Mouse (Mus musculus): ENCODE measurements around the gene Gpsm2. TPM values are rescaled to one million over a fixed set of nuclear protein-coding genes. Genes with fewer than 3 reads are reported as not detected.

Gene Gpsm2
- polyA plus RNA-seq, 1 experiment from 2014 or later: 18.3 TPM

DNA sequence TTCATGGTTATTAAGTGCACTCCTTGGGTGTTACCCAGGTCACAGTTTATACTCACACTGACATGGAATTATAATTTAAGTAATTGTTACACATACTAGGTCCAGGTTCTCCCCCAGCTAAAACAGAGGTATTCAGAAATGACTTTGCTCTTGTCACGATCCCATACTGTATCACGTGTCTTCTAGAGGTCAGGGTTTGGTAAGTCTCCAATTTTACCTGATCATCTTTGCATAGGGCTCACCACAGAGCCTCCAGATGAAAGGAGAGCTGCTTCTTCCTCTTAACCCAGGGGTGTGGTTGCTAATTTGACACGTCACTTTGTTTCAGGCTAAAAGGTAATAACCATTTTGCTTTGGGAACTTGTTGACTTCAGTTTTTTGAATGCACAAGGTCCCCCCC lies 77.3 kb downstream of the Gpsm2 start:
- Histone ChIP-seq H3K4me2 (ENCODE audit: low read depth, low read length) (no peak overlapping the region), H3K9ac (replicated peaks) (no peak overlapping the region), H3K4me1 (ENCODE audit: insufficient read depth) (no peaks in the 10 kb centered on the region), H3K27ac (ENCODE audit: low read depth) (no peak overlapping the region), H3K9me3 (ENCODE audit: low read length) (no peaks in the 10 kb centered on the region), H3K4me3 (ENCODE audit: low read depth, low read length) (no peak overlapping the region), H3K27me3 (ENCODE audit: insufficient read depth, low read length) (no peaks in the 10 kb centered on the region), H3K36me3 (replicated peaks; ENCODE audit: insufficient read depth, low read length) (no peaks in the 10 kb centered on the region)
- TF ChIP-seq CTCF (IDR thresholded peaks at IDR 0.05; ENCODE audit: low read depth) (no peak), EP300 (IDR thresholded peaks at IDR 0.05; ENCODE audit: low read depth) (no peak)
- DNase-seq (no peak), ATAC-seq (no peak)
- WGBS (ENCODE audit: insufficient replicate concordance): 72% methylated on average over 3 of the region's 3 CpGs

DNA sequence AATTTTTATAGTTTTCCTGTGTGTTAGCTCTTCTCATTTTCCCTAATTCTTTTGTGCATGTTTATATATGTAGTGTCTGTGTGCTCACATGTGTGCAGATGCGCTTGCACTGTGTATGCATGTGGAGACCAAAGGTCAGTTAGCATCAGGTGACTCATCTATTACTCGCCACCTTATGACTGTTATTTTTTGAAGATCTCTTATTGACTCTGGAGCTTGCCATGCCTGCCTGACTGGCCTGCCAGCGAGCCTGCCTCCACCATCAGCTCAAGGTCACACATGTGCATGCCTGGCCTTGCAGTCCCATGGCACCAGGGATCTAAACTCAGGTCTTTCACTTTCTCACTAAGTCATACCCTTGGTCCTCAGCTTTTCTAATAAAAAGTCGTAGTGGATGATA lies 81.1 kb downstream of the Gpsm2 start:
- Histone ChIP-seq H3K36me3 (replicated peaks; ENCODE audit: insufficient read depth, low read length) (no peaks in the 10 kb centered on the region), H3K9ac (replicated peaks) (no peak overlapping the region), H3K4me3 (ENCODE audit: low read depth, low read length) (no peak overlapping the region), H3K27ac (ENCODE audit: low read depth) (no peak overlapping the region), H3K4me2 (ENCODE audit: low read depth, low read length) (no peak overlapping the region), H3K9me3 (ENCODE audit: low read length) (no peaks in the 10 kb centered on the region), H3K27me3 (ENCODE audit: insufficient read depth, low read length) (no peaks in the 10 kb centered on the region), H3K4me1 (ENCODE audit: insufficient read depth) (no peaks in the 10 kb centered on the region)
- TF ChIP-seq CTCF (IDR thresholded peaks at IDR 0.05; ENCODE audit: low read depth): no peak
- no peak for TF ChIP-seq EP300 (IDR thresholded peaks at IDR 0.05; ENCODE audit: low read depth)
- DNase-seq (no peak), ATAC-seq (peak; percentile 92)
- WGBS (ENCODE audit: insufficient replicate concordance): 69% methylated on average over 4 of the region's 4 CpGs

DNA sequence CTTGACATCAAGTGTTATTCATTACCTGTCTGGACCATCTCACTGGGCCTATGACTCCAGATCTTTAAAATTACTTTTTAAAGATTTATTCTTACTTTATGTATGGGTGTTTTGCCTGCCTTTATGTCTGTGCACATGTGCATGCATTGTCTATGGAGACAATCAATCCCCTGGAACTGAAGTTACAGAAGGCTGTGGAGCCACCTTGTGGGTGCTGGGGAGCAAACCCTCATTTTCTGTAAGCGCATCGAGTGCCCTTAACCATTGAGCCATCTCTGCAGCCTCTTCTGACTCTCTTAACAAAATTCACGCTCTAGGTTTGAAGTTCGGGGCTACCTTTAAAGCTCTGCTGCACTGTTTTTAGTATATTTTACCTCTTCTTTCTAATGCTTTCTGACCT lies 82.7 kb downstream of the Gpsm2 start:
- Histone ChIP-seq H3K4me1 (ENCODE audit: insufficient read depth) (no peaks in the 10 kb centered on the region), H3K27me3 (ENCODE audit: insufficient read depth, low read length) (no peaks in the 10 kb centered on the region), H3K9me3 (ENCODE audit: low read length) (no peaks in the 10 kb centered on the region), H3K27ac (ENCODE audit: low read depth) (no peak overlapping the region), H3K4me3 (ENCODE audit: low read depth, low read length) (no peak overlapping the region), H3K36me3 (replicated peaks; ENCODE audit: insufficient read depth, low read length) (no peaks in the 10 kb centered on the region), H3K9ac (replicated peaks) (no peak overlapping the region), H3K4me2 (ENCODE audit: low read depth, low read length) (no peak overlapping the region)
- TF ChIP-seq CTCF (IDR thresholded peaks at IDR 0.05; ENCODE audit: low read depth) (peak; percentile 49), EP300 (IDR thresholded peaks at IDR 0.05; ENCODE audit: low read depth) (no peak)
- 70% methylated on average over 4 of the region's 4 CpGs for WGBS (ENCODE audit: insufficient replicate concordance)
- no peak for DNase-seq
- ATAC-seq: no peak

DNA sequence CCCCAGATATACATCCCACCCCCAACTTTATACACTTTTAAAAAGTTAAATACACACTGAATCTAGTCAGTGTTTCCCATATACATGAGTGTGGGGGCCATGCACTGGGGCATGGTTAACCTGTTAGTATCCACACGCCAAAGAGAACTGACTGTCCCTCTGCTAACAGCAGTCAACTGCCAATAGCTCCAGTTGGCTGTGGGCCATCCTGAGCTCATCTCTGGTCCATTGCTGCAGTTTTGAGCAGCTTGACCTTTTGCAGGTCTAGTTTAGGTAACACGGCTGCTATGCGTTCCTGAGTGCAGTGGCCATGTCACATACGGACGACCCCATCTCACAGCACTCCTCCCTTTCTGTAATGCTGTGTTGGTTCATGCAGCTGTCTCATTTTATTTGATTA lies 87.3 kb downstream of the Gpsm2 start:
- no peaks in the 10 kb centered on the region for H3K27me3 ChIP-seq (ENCODE audit: insufficient read depth, low read length)
- H3K9ac ChIP-seq (replicated peaks): no peak overlapping the region
- no peak for TF ChIP-seq EP300 (IDR thresholded peaks at IDR 0.05; ENCODE audit: low read depth)
- TF ChIP-seq CTCF (IDR thresholded peaks at IDR 0.05; ENCODE audit: low read depth): no peak
- H3K4me2 ChIP-seq (ENCODE audit: low read depth, low read length): no peak overlapping the region
- DNase-seq (no peak), ATAC-seq (no peak)
- no peaks in the 10 kb centered on the region for H3K9me3 ChIP-seq (ENCODE audit: low read length)
- WGBS (ENCODE audit: insufficient replicate concordance): 88% methylated on average over 5 of the region's 5 CpGs
- no peak overlapping the region for H3K4me3 ChIP-seq (ENCODE audit: low read depth, low read length)
- no peaks in the 10 kb centered on the region for H3K36me3 ChIP-seq (replicated peaks; ENCODE audit: insufficient read depth, low read length)
- no peak overlapping the region for H3K27ac ChIP-seq (ENCODE audit: low read depth)
- no peaks in the 10 kb centered on the region for H3K4me1 ChIP-seq (ENCODE audit: insufficient read depth)

Other genes starting within 250 kb of the Gpsm2 start
- not detected in 2 replicates for gene 1700013F07Rik, start 188.2 kb downstream of the Gpsm2 start, polyA plus RNA-seq (2015; fragmentation: Nextera tagmentation; extraction: Ambion mirVana)
- 0.59 and 0.72 TPM in 2 replicates for gene 5330417C22Rik, start 185.8 kb downstream of the Gpsm2 start, polyA plus RNA-seq (2015; fragmentation: Nextera tagmentation; extraction: Ambion mirVana)
- gene Tmem167b, start 159.8 kb downstream of the Gpsm2 start, polyA plus RNA-seq (2015; fragmentation: Nextera tagmentation; extraction: Ambion mirVana): 11.1 and 12.6 TPM in 2 replicates
- 14.0 and 15.5 TPM in 2 replicates for gene Taf13, start 150.6 kb downstream of the Gpsm2 start, polyA plus RNA-seq (2015; fragmentation: Nextera tagmentation; extraction: Ambion mirVana)
- 0.64 and 0.80 TPM in 2 replicates for gene Wdr47, start 131.0 kb downstream of the Gpsm2 start, polyA plus RNA-seq (2015; fragmentation: Nextera tagmentation; extraction: Ambion mirVana)
- gene Clcc1, start 68.4 kb downstream of the Gpsm2 start, polyA plus RNA-seq (2015; fragmentation: Nextera tagmentation; extraction: Ambion mirVana): 49.7 and 51.1 TPM in 2 replicates
- gene Aknad1, start 17.3 kb upstream of the Gpsm2 start, polyA plus RNA-seq (2015; fragmentation: Nextera tagmentation; extraction: Ambion mirVana): 0.06 and 0.13 TPM in 2 replicates
- 18.1 and 19.3 TPM in 2 replicates for gene Stxbp3, start 118.2 kb upstream of the Gpsm2 start, polyA plus RNA-seq (2015; fragmentation: Nextera tagmentation; extraction: Ambion mirVana)
- 0.06 and 0.09 TPM in 2 replicates for gene Fndc7, start 167.7 kb upstream of the Gpsm2 start, polyA plus RNA-seq (2015; fragmentation: Nextera tagmentation; extraction: Ambion mirVana)
- 21.5 and 23.9 TPM in 2 replicates for gene Prpf38b, start 189.4 kb upstream of the Gpsm2 start, polyA plus RNA-seq (2015; fragmentation: Nextera tagmentation; extraction: Ambion mirVana)
- not detected in 2 replicates for gene Henmt1, start 217.6 kb upstream of the Gpsm2 start, polyA plus RNA-seq (2015; fragmentation: Nextera tagmentation; extraction: Ambion mirVana)
- gene Gm9857, start 218.1 kb upstream of the Gpsm2 start, polyA plus RNA-seq (2015; fragmentation: Nextera tagmentation; extraction: Ambion mirVana): not detected in 2 replicates